Mouse (Mus musculus) megakaryocyte, embryonic 14.5 days (primary cell): ENCODE data around the gene Ttc7b.

Source experiments
- FLI1 ChIP-seq: IDR thresholded peaks from 2 replicates; pipeline ENCODE4 v1.6.1; 2012; ENCODE audit warnings: low read length, inconsistent platforms, mixed read lengths
- GATA1 ChIP-seq: IDR thresholded peaks from 3 replicates; pipeline ENCODE4 v1.6.1; 2012; ENCODE audit warnings: mixed read lengths, low read length, inconsistent platforms, borderline replicate concordance

DNA sequence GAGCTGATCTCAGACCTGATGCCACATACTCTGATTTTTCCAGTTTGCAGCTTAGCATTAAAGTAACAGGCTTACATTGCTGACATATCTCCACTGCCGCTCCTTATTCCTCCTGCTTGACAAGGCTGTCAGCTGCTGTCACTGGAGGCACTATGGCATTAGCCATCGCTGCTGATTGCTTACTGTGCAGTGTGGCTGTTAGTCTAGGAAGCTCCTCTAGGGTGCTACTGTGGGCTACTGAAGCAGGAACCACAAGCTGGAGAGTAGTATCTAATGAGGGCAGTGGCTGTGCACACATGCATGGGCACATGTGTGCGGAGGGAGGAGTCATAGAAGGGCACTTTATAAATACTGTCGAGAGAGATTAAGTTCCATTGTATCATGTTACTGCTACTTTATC lies 148.6 kb downstream of the Ttc7b start:
- no peak for TF ChIP-seq GATA1
- TF ChIP-seq FLI1: no peak
